Mouse (Mus musculus) natural killer cell, adult 2 months (primary cell): ENCODE measurements around the gene Olfr1089.

Experiments
- DNase-seq, 2 experiments: peaks; one replicate each; pipeline ENCODE4 v3.0.0; 2022; ENCODE audit warnings: low spot score in 2 of 2

Gene Olfr1089

DNA sequence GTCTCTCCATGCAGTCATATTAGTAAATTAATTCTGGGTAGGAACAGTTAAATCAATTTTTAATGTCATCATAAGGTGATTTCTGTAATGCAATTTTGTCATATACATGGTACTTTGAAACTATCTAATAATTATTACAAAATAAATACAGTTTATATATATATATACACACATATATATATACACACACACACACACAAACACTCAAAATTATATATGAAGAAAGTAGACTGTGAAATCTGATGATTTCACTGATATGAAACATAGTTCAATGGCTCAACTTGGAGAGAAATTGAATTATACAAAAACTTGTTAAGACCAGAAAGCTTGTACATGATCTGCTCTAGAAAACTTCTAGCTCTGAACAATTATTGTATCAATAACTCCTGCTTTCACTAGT, at the start of gene Olfr1089:
Olfr1089 (minus strand) TSS at position 101 of the 400 bp plus-strand sequence.
- no peak for DNase-seq

DNA sequence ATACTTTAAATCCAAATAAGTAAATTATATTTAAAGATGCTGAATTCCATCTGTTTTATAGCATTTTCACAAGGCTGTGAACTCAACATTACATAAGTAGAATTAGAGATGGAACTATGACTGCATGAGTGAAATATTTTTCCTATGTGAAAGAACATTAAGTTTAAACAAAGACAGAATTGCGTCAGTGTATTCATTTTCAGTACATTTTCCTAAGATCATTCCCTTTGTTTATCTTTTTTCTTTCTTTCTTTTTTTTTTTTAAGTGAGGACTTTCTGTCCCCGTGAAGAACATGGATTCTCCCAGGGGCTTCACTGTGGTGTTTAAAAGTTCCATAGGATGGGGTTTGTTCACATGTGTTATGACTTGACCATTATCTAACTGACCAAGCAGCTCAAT, 48.7 kb upstream of the Olfr1089 start, which contains the start of gene Olfr1093:
Olfr1093 (plus strand) TSS at position 301 of the 400 bp plus-strand sequence.
- no peak for DNase-seq

DNA sequence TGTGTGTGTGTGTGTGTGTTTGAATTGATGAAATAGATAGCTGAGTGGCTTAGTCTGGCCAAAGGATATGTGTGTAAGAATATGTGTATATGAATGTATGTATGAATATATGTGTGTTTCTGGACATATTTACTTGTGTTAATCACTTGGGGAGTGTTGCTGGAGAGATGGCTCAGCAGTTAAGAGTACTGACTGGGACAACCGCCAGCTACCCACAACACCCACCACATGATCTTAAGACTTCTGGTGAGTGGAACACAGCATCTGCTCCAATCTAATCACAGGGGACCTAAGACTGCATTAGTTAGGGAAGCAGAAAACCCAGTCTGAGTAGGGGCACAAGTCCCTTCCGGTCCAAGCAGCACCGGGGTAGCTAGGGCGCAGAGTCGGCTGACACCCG, 27.5 kb upstream of the Olfr1089 start:
- no peak for DNase-seq

DNA sequence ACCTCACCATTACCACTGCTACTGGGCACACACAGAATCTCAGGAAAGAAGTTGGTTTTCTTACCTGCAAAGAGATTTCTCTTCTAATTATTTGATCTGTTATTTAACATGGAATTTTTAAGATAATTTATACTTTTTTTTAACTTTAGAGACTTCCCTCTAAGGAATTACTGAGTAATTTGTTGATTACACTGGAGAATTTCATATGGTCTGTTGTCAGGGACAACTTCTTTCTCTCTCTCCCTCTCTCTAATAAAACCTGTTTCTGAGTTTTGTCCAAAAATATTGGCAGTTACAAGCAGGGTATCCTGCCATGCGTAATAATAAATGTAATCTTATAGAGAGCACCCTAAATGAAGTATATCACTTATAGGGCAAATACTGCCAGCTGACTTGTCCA, 25.4 kb upstream of the Olfr1089 start, which contains the start of gene Olfr1090:
Olfr1090 (minus strand) TSS at position 101 of the 400 bp plus-strand sequence.
- no peak for DNase-seq

DNA sequence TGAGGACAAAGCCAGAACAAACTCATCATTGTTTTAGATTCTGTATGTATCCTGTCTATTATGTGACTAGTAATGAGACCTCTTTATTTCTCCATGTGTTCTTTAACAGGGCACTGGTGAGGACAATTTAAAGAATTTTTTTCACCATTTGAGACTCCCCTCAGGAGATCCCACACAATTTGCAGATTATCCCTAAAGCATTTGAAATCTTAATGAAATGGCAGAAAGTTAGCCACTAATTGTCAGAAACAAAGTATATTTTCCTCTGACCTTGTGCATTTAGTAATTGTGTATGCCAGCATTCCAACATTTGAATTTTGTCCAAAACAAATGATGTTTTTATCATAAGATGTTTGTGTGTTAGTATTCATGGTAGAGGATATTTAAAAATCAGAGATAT, 35.2 kb downstream of the Olfr1089 start, which contains the start of gene Olfr1087:
Olfr1087 (minus strand) TSS at position 101 of the 400 bp plus-strand sequence.
- no peak for DNase-seq
